Mouse (Mus musculus): ENCODE measurements around the gene Tmem191c.

DNA sequence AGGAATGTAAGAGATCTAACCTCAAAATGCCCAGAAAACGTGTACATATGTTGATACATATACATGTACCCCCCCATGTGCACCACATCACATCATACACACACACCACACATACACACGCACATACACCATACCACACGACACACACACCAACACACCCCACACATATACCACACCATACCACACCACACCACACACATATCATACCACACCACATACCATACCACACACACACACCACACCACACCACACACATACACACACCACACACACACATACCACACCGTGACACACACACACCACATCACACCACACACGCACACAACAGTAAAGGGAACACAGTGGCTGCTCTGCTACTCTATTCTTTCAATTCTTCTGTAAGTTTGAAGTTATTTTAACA lies 56.0 kb downstream of the Tmem191c start:
- no peak for TF ChIP-seq CTCF (IDR thresholded peaks at IDR 0.05; ENCODE audit: low read depth, low read length)
- TF ChIP-seq GATA1 (IDR thresholded peaks at IDR 0.05; ENCODE audit: borderline replicate concordance, low read length), result no peak
- TF ChIP-seq TAL1 (conservative IDR thresholded peaks at IDR 0.05; ENCODE audit: low read depth, low read length), result no peak
- no peak for TF ChIP-seq POLR2AphosphoS5 (IDR thresholded peaks at IDR 0.05; ENCODE audit: insufficient replicate concordance, low read depth, low read length)
